Mouse (Mus musculus) heart, embryonic 16.5 days (tissue): ENCODE results near the gene Wnt9a. TPM values are rescaled to one million over a fixed set of nuclear protein-coding genes. Genes with fewer than 3 reads are reported as not detected.

Experiments
- ATAC-seq: fragments of 200-750 bp; cut with Nextera tagmentation; replicated peaks from 2 replicates; pipeline ENCODE4 v1.8.0; 2017; ENCODE audit warnings: moderate number of reproducible peaks; ENCODE audit not compliant: insufficient read depth, low FRiP score; ENCODE audit errors: extremely low read depth
- H3K27ac ChIP-seq: fragments of 300-500 bp; sonication (generic); 2 replicates; pipeline ENCODE4 v1.5.1; 2014; ENCODE audit warnings: mild to moderate bottlenecking, low read length, control low read depth, moderate library complexity
- H3K27me3 ChIP-seq: fragments of 300-500 bp; sonication (generic); 2 replicates; pipeline ENCODE4 v1.6.1; 2014; ENCODE audit warnings: low read length, mixed read lengths; ENCODE audit not compliant: control insufficient read depth, insufficient read depth
- H3K36me3 ChIP-seq: fragments of 300-500 bp; sonication (generic); 2 replicates; pipeline ENCODE4 v1.6.1; 2014; ENCODE audit not compliant: control insufficient read depth, insufficient read depth
- H3K4me1 ChIP-seq: fragments of 300-500 bp; sonication (generic); 2 replicates; pipeline ENCODE4 v1.6.1; 2014; ENCODE audit warnings: low read length, mixed read lengths; ENCODE audit not compliant: control insufficient read depth, insufficient read depth
- H3K4me2 ChIP-seq: fragments of 300-500 bp; sonication (generic); 2 replicates; pipeline ENCODE4 v1.6.1; 2014; ENCODE audit warnings: low read depth, mild to moderate bottlenecking, control low read depth, low read length
- H3K4me3 ChIP-seq: fragments of 300-500 bp; sonication (generic); 2 replicates; pipeline ENCODE4 v1.5.1; 2014; ENCODE audit warnings: mild to moderate bottlenecking, control low read depth, low read length
- H3K9ac ChIP-seq: fragments of 300-500 bp; sonication (generic); 2 replicates; pipeline ENCODE4 v1.6.1; 2014; ENCODE audit warnings: low read length, control low read depth
- H3K9me3 ChIP-seq: fragments of 300-500 bp; sonication (generic); replicated peaks from 2 replicates; pipeline ENCODE4 v1.6.1; 2016; ENCODE audit warnings: low read length; ENCODE audit not compliant: control insufficient read depth
- WGBS: fragments of 180-500 bp; shearing (Covaris S2); extraction: QIAGEN DNeasy Blood & Tissue Kit; methylation state at CpG from one replicate; pipeline ENCODE4 v1.1.7; 2014; 5-methylcytosine and 5-hydroxymethylcytosine counted together
- polyA plus RNA-seq: library from polyadenylated mRNA; unstranded; fragments of >200 nt; fragmentation: Nextera tagmentation; extraction: Ambion mirVana; gene quantifications from 2 replicates; pipeline ENCODE4 v1.2.1, GENCODE M21; 2015

Wnt9a gene
- 2.7 and 2.9 TPM in 2 replicates for polyA plus RNA-seq

GRCm38 (mm10) chr11:59306461-59307421 is at the start of gene Wnt9a:
Gene Wnt9a, plus strand, starts transcription at chr11:59306928.
- Histone ChIP-seq H3K36me3 (no peaks in the 10 kb centered on the region), H3K4me1 (peaks cover 19% of the 10 kb centered on the region), H3K27me3 (peaks cover 28% of the 10 kb centered on the region), H3K9ac (peak within 1 kb of the TSS; percentile 75), H3K9me3 (no peaks in the 10 kb centered on the region), H3K4me2 (peak within 1 kb of the TSS; percentile 90), H3K4me3 (peak within 1 kb of the TSS; percentile 71), H3K27ac (no peak within 1 kb of the TSS; the same call in 1 of the 2 replicates)
- WGBS = under 1% methylated on average over 121 of the region's 128 CpGs
- peak; percentile 85 for ATAC-seq

- Histone ChIP-seq H3K9me3 (no peaks in the 10 kb centered on the region), H3K4me3 (no peak overlapping the region), H3K27ac (no peak overlapping the region), H3K4me1 (no peaks in the 10 kb centered on the region), H3K4me2 (no peak overlapping the region), H3K9ac (no peak overlapping the region), H3K27me3 (peaks cover 26% of the 10 kb centered on the region), H3K36me3 (no peaks in the 10 kb centered on the region)
- no peak for ATAC-seq
- 47% methylated on average over 7 of the region's 7 CpGs for WGBS
These were observed 47.1 kb upstream of the Wnt9a start for GRCm38 (mm10) chr11:59259647-59260046.

- ATAC-seq = no peak
- 58% methylated on average over 10 of the region's 10 CpGs for WGBS
- peaks cover 33% of the 10 kb centered on the region for H3K27me3 ChIP-seq
These were observed 45.8 kb upstream of the Wnt9a start for GRCm38 (mm10) chr11:59260706-59261493.

GRCm38 (mm10) chr11:59262308-59262707 is 44.4 kb upstream of the Wnt9a start:
- H3K4me2 ChIP-seq = no peak overlapping the region
- H3K4me1 ChIP-seq = no peaks in the 10 kb centered on the region
- no peak overlapping the region for H3K27ac ChIP-seq
- H3K36me3 ChIP-seq = no peaks in the 10 kb centered on the region
- no peak overlapping the region for H3K9ac ChIP-seq
- no peaks in the 10 kb centered on the region for H3K9me3 ChIP-seq
- no peak for ATAC-seq
- H3K27me3 ChIP-seq = peaks cover 36% of the 10 kb centered on the region
- no peak overlapping the region for H3K4me3 ChIP-seq

More at GRCm38 (mm10) chr11:59260706-59261493, 45.8 kb upstream of the Wnt9a start:
- no peak overlapping the region for H3K27ac ChIP-seq
- no peaks in the 10 kb centered on the region for H3K4me1 ChIP-seq
- H3K36me3 ChIP-seq = no peaks in the 10 kb centered on the region
- no peak overlapping the region for H3K9ac ChIP-seq
- H3K9me3 ChIP-seq = no peaks in the 10 kb centered on the region
- H3K4me2 ChIP-seq = no peak overlapping the region
- no peak overlapping the region for H3K4me3 ChIP-seq

- H3K4me1 ChIP-seq = no peaks in the 10 kb centered on the region
- H3K9ac ChIP-seq = peak overlapping the region; percentile 71
- H3K27me3 ChIP-seq = peaks cover 36% of the 10 kb centered on the region
- under 1% methylated on average over 56 of the region's 56 CpGs for WGBS
- H3K27ac ChIP-seq = no peak overlapping the region
- H3K9me3 ChIP-seq = peaks cover 3% of the 10 kb centered on the region
- ATAC-seq = peak; percentile 69; the same call in 1 of the 2 replicates
- H3K4me2 ChIP-seq = peak overlapping the region; percentile 80
- no peaks in the 10 kb centered on the region for H3K36me3 ChIP-seq
- H3K4me3 ChIP-seq = peak overlapping the region; percentile 61
These were observed 42.7 kb upstream of the Wnt9a start for GRCm38 (mm10) chr11:59263870-59264563.

- no peak for ATAC-seq
- H3K27ac ChIP-seq = no peak overlapping the region
- peak overlapping the region; percentile 80 for H3K4me2 ChIP-seq
- peak overlapping the region; percentile 71 for H3K9ac ChIP-seq
- no peaks in the 10 kb centered on the region for H3K36me3 ChIP-seq
- no peaks in the 10 kb centered on the region for H3K4me1 ChIP-seq
- peaks cover 3% of the 10 kb centered on the region for H3K9me3 ChIP-seq
- peak overlapping the region; percentile 61 for H3K4me3 ChIP-seq
- 10% methylated on average over 8 of the region's 8 CpGs for WGBS
- H3K27me3 ChIP-seq = peaks cover 36% of the 10 kb centered on the region
These were observed 42.1 kb upstream of the Wnt9a start for GRCm38 (mm10) chr11:59264593-59264992.

GRCm38 (mm10) chr11:59265154-59265813 is 41.4 kb upstream of the Wnt9a start:
- no peak for ATAC-seq
- H3K36me3 ChIP-seq = no peaks in the 10 kb centered on the region
- 56% methylated on average over 8 of the region's 8 CpGs for WGBS
- H3K27me3 ChIP-seq = peaks cover 36% of the 10 kb centered on the region
- peaks cover 3% of the 10 kb centered on the region for H3K9me3 ChIP-seq
- no peak overlapping the region for H3K27ac ChIP-seq
- no peaks in the 10 kb centered on the region for H3K4me1 ChIP-seq
- H3K4me2 ChIP-seq = no peak overlapping the region
- H3K9ac ChIP-seq = no peak overlapping the region
- no peak overlapping the region for H3K4me3 ChIP-seq

GRCm38 (mm10) chr11:59266727-59267126 is 40.0 kb upstream of the Wnt9a start:
- H3K9me3 ChIP-seq = peaks cover 3% of the 10 kb centered on the region
- H3K27me3 ChIP-seq = peaks cover 36% of the 10 kb centered on the region

More at GRCm38 (mm10) chr11:59266727-59267126, 40.0 kb upstream of the Wnt9a start:
- 17% methylated on average over 6 of the region's 6 CpGs for WGBS
- H3K9ac ChIP-seq = no peak overlapping the region
- H3K27ac ChIP-seq = no peak overlapping the region
- H3K4me1 ChIP-seq = no peaks in the 10 kb centered on the region
- no peak for ATAC-seq
- no peaks in the 10 kb centered on the region for H3K36me3 ChIP-seq
- no peak overlapping the region for H3K4me3 ChIP-seq
- H3K4me2 ChIP-seq = no peak overlapping the region
